39 mouse cellular contexts compared by ENCODE assay signal in genomic region chr15:60016513-60016912, GRCm38 (mm10). TPM values are rescaled to one million over a fixed set of nuclear protein-coding genes. Genes with fewer than 3 reads are reported as not detected.
"Had no signal": no experiment of that assay in that cellular context is flagged by ENCODE, and none has a peak within 500 bp of the region (broad histone marks: within the 10 kb centered on the region; RNA-seq: fewer than 3 reads in every experiment).

4933412E24Rik (minus strand) TSS chr15:60016613.

- H3K4me3 ChIP-seq: embryonic facial prominence, embryonic 10.5 days; embryonic facial prominence, embryonic 12.5 days; embryonic facial prominence, embryonic 13.5 days; embryonic facial prominence, embryonic 15.5 days; erythroblast, embryonic 14.5 days; forebrain, embryonic 10.5 days; forebrain, embryonic 12.5 days; forebrain, embryonic 13.5 days; forebrain, embryonic 15.5 days; gastrocnemius, adult 2 months; heart, adult 2 months had no signal

- DNase-seq: cerebellum, adult 2 months; cerebellum, adult 8-10 months; cerebellum, adult 9-10 months; cerebellum, adult 9-11 months; cerebellum, postnatal 10 days; cerebellum, postnatal 14 days; cerebellum, postnatal 25 days; cerebellum, postnatal 36 days; embryo, embryonic 11 days; forebrain, postnatal 0 days; gastrocnemius, adult 2 months; gastrocnemius, postnatal 10 days; gastrocnemius, postnatal 14 days; gastrocnemius, postnatal 25 days; gastrocnemius, postnatal 36 days; heart, adult 2 months had no signal

- H3K27me3 ChIP-seq: embryonic facial prominence, embryonic 12.5 days; embryonic facial prominence, embryonic 13.5 days; embryonic facial prominence, embryonic 15.5 days; forebrain, embryonic 12.5 days; forebrain, embryonic 13.5 days; forebrain, embryonic 15.5 days had no signal

- H3K27ac ChIP-seq: embryonic facial prominence, embryonic 10.5 days; embryonic facial prominence, embryonic 12.5 days; embryonic facial prominence, embryonic 13.5 days; embryonic facial prominence, embryonic 15.5 days; forebrain, embryonic 10.5 days; forebrain, embryonic 12.5 days; forebrain, embryonic 13.5 days; forebrain, embryonic 15.5 days; gastrocnemius, adult 2 months; heart, adult 2 months had no signal

- H3K36me3 ChIP-seq: embryonic facial prominence, embryonic 10.5 days; embryonic facial prominence, embryonic 12.5 days; embryonic facial prominence, embryonic 13.5 days; embryonic facial prominence, embryonic 15.5 days; forebrain, embryonic 10.5 days; forebrain, embryonic 12.5 days; forebrain, embryonic 15.5 days had no signal

- H3K4me1 ChIP-seq: embryonic facial prominence, embryonic 10.5 days; embryonic facial prominence, embryonic 12.5 days; embryonic facial prominence, embryonic 13.5 days; embryonic facial prominence, embryonic 15.5 days; forebrain, embryonic 10.5 days; forebrain, embryonic 12.5 days; forebrain, embryonic 13.5 days; forebrain, embryonic 15.5 days had no signal

RNA-seq across cellular contexts. Expression of gene 4933412E24Rik, which starts in this region (rescaled TPM):
- total RNA-seq: common myeloid progenitor, adult 5-6 weeks; forebrain, postnatal 0 days; gastrocnemius, adult 18-20 months; gastrocnemius, adult 2 months; gastrocnemius, adult 8-10 months; gastrocnemius, postnatal 10 days; gastrocnemius, postnatal 14 days; gastrocnemius, postnatal 25 days; gastrocnemius, postnatal 36 days; gastrocnemius, postnatal 4 days; granulocyte monocyte progenitor cell, adult 5-6 weeks; heart, adult 2 months; heart, adult 8-10 months had no signal
- polyA plus RNA-seq: cerebellum, adult 2 months; cortical plate, adult 2 months; embryonic facial prominence, embryonic 10.5 days; embryonic facial prominence, embryonic 11.5 days; embryonic facial prominence, embryonic 12.5 days; embryonic facial prominence, embryonic 13.5 days; embryonic facial prominence, embryonic 14.5 days; embryonic facial prominence, embryonic 15.5 days; erythroblast, embryonic 14.5 days; forebrain, embryonic 10.5 days; forebrain, embryonic 11.5 days; forebrain, embryonic 12.5 days; forebrain, embryonic 13.5 days; forebrain, embryonic 14.5 days; forebrain, embryonic 15.5 days; forebrain, embryonic 16.5 days; forebrain, postnatal 0 days; frontal cortex, adult 2 months; gonadal fat pad, adult 2 months; heart, adult 2 months had no signal
